Mouse (Mus musculus) neural tube, embryonic 12.5 days (tissue): ENCODE results near the gene 6430550D23Rik. TPM values are rescaled to one million over a fixed set of nuclear protein-coding genes. Genes with fewer than 3 reads are reported as not detected.

Experiments used
- ATAC-seq: fragments of 200-750 bp; cut with Nextera tagmentation; 2 replicates; pipeline ENCODE4 v1.8.0; 2017; ENCODE audit warnings: low read depth, mild to moderate bottlenecking, moderate TSS enrichment, moderate library complexity; ENCODE audit not compliant: low FRiP score
- H3K27ac ChIP-seq: fragments of 300-500 bp; sonication (generic); 2 replicates; pipeline ENCODE4 v1.5.1; 2016
- H3K27me3 ChIP-seq: fragments of 300-500 bp; sonication (generic); replicated peaks from 2 replicates; pipeline ENCODE4 v1.6.1; 2016; ENCODE audit warnings: mild to moderate bottlenecking
- H3K36me3 ChIP-seq: fragments of 300-500 bp; sonication (generic); 2 replicates; pipeline ENCODE4 v1.6.1; 2016; ENCODE audit warnings: mild to moderate bottlenecking
- H3K4me1 ChIP-seq: fragments of 300-500 bp; sonication (generic); 2 replicates; pipeline ENCODE4 v1.6.1; 2016
- H3K4me2 ChIP-seq: fragments of 300-500 bp; sonication (generic); replicated peaks from 2 replicates; pipeline ENCODE4 v1.6.1; 2016; ENCODE audit warnings: mild to moderate bottlenecking
- H3K4me3 ChIP-seq: fragments of 300-500 bp; sonication (generic); 2 replicates; pipeline ENCODE4 v1.5.1; 2016
- H3K9ac ChIP-seq: fragments of 300-500 bp; sonication (generic); 2 replicates; pipeline ENCODE4 v1.6.1; 2016; ENCODE audit warnings: mild to moderate bottlenecking
- H3K9me3 ChIP-seq: fragments of 300-500 bp; sonication (generic); 2 replicates; pipeline ENCODE4 v1.6.1; 2016; ENCODE audit warnings: mild to moderate bottlenecking
- WGBS: fragments of 180-500 bp; shearing (Covaris S2); methylation state at CpG from one replicate; pipeline ENCODE4 v1.1.7; 2016; 5-methylcytosine and 5-hydroxymethylcytosine counted together
- polyA plus RNA-seq: library from polyadenylated mRNA; unstranded; fragments of >200 nt; fragmentation: Nextera tagmentation; extraction: Ambion mirVana; gene quantifications from 2 replicates; pipeline ENCODE4 v1.2.1, GENCODE M21; 2016

The 6430550D23Rik gene
- polyA plus RNA-seq, 1 experiment from 2014 or later = 1.8 TPM

GRCm38 (mm10) chr2:155987131-155987530 is 20.6 kb downstream of the 6430550D23Rik start:
- Histone ChIP-seq H3K9me3 (no peaks in the 10 kb centered on the region), H3K9ac (no peak overlapping the region), H3K27ac (no peak overlapping the region), H3K4me1 (no peaks in the 10 kb centered on the region), H3K36me3 (peaks cover 98% of the 10 kb centered on the region), H3K4me3 (no peak overlapping the region), H3K27me3 (no peaks in the 10 kb centered on the region), H3K4me2 (no peak overlapping the region)
- ATAC-seq = no peak
- 96% methylated on average over 6 of the region's 6 CpGs for WGBS

- Histone ChIP-seq H3K27ac (no peak overlapping the region), H3K27me3 (no peaks in the 10 kb centered on the region), H3K9ac (no peak overlapping the region), H3K4me1 (no peaks in the 10 kb centered on the region), H3K4me3 (no peak overlapping the region), H3K4me2 (no peak overlapping the region), H3K36me3 (peaks cover 96% of the 10 kb centered on the region), H3K9me3 (no peaks in the 10 kb centered on the region)
- 96% methylated on average over 7 of the region's 7 CpGs for WGBS
- ATAC-seq = no peak
Observed at GRCm38 (mm10) chr2:155985776-155986175, 22.0 kb downstream of the 6430550D23Rik start.

- H3K4me3 ChIP-seq = no peak overlapping the region
- no peak overlapping the region for H3K27ac ChIP-seq
- no peaks in the 10 kb centered on the region for H3K9me3 ChIP-seq
- H3K9ac ChIP-seq = no peak overlapping the region
- WGBS = 83% methylated on average over 5 of the region's 5 CpGs
- H3K27me3 ChIP-seq = no peaks in the 10 kb centered on the region
- H3K36me3 ChIP-seq = peaks cover 91% of the 10 kb centered on the region
- no peak for ATAC-seq
- H3K4me2 ChIP-seq = no peak overlapping the region
- no peaks in the 10 kb centered on the region for H3K4me1 ChIP-seq
Observed at GRCm38 (mm10) chr2:155979328-155979991, 28.3 kb downstream of the 6430550D23Rik start.

GRCm38 (mm10) chr2:155974087-155974731 is 33.6 kb downstream of the 6430550D23Rik start:
- Histone ChIP-seq H3K27ac (no peak overlapping the region), H3K9me3 (no peaks in the 10 kb centered on the region), H3K27me3 (no peaks in the 10 kb centered on the region), H3K4me3 (no peak overlapping the region), H3K9ac (no peak overlapping the region), H3K4me2 (no peak overlapping the region), H3K4me1 (no peaks in the 10 kb centered on the region), H3K36me3 (peaks cover 88% of the 10 kb centered on the region)
- WGBS = 90% methylated on average over 14 of the region's 14 CpGs
- no peak for ATAC-seq

- H3K9ac ChIP-seq = no peak overlapping the region
- WGBS = 93% methylated on average over 6 of the region's 6 CpGs
- H3K4me1 ChIP-seq = no peaks in the 10 kb centered on the region
- no peak for ATAC-seq
- H3K4me3 ChIP-seq = no peak overlapping the region
- no peak overlapping the region for H3K27ac ChIP-seq
- H3K36me3 ChIP-seq = peaks cover 90% of the 10 kb centered on the region
- H3K27me3 ChIP-seq = no peaks in the 10 kb centered on the region
- H3K9me3 ChIP-seq = no peaks in the 10 kb centered on the region
- H3K4me2 ChIP-seq = no peak overlapping the region
Observed at GRCm38 (mm10) chr2:155973348-155973747, 34.4 kb downstream of the 6430550D23Rik start.

GRCm38 (mm10) chr2:155962991-155963390 is 44.8 kb downstream of the 6430550D23Rik start:
- Histone ChIP-seq H3K27me3 (no peaks in the 10 kb centered on the region), H3K36me3 (peaks cover 55% of the 10 kb centered on the region), H3K9ac (no peak overlapping the region), H3K4me3 (no peak overlapping the region), H3K4me2 (no peak overlapping the region), H3K9me3 (no peaks in the 10 kb centered on the region), H3K27ac (no peak overlapping the region), H3K4me1 (no peaks in the 10 kb centered on the region)
- 64% methylated on average over 1 of the region's 1 CpGs for WGBS
- ATAC-seq = no peak

- WGBS = 79% methylated on average over 10 of the region's 10 CpGs
Observed at GRCm38 (mm10) chr2:155961862-155962261, 45.9 kb downstream of the 6430550D23Rik start.

GRCm38 (mm10) chr2:155959981-155960380 is 47.8 kb downstream of the 6430550D23Rik start:
- Histone ChIP-seq H3K9me3 (no peaks in the 10 kb centered on the region), H3K4me3 (no peak overlapping the region), H3K9ac (no peak overlapping the region), H3K27me3 (no peaks in the 10 kb centered on the region), H3K36me3 (peaks cover 31% of the 10 kb centered on the region), H3K4me1 (0 out of 2 replicates have a peak, but pooled peaks cover 5% of the 10 kb centered on the region), H3K27ac (no peak overlapping the region), H3K4me2 (no peak overlapping the region)
- ATAC-seq = no peak
- 92% methylated on average over 5 of the region's 5 CpGs for WGBS

More at GRCm38 (mm10) chr2:155961862-155962261, 45.9 kb downstream of the 6430550D23Rik start:
- Histone ChIP-seq H3K4me2 (no peak overlapping the region), H3K9ac (no peak overlapping the region), H3K9me3 (no peaks in the 10 kb centered on the region), H3K36me3 (peaks cover 44% of the 10 kb centered on the region), H3K4me3 (no peak overlapping the region), H3K27me3 (no peaks in the 10 kb centered on the region), H3K4me1 (0 out of 2 replicates have a peak, but pooled peaks cover 5% of the 10 kb centered on the region), H3K27ac (no peak overlapping the region)
- ATAC-seq = no peak

GRCm38 (mm10) chr2:155956134-155957059 is 51.4 kb downstream of the 6430550D23Rik start, which contains the start of gene Cep250:
Cep250 (plus strand) TSS chr2:155956458.
- 0 out of 2 replicates have a peak, but pooled peaks cover 6% of the 10 kb centered on the region for H3K36me3 ChIP-seq
- H3K9ac ChIP-seq = peak within 1 kb of the TSS; percentile 92
- peak within 1 kb of the TSS; percentile 63 for H3K27ac ChIP-seq
- H3K9me3 ChIP-seq = no peaks in the 10 kb centered on the region
- no peaks in the 10 kb centered on the region for H3K27me3 ChIP-seq
- peak within 1 kb of the TSS; percentile 68 for H3K4me2 ChIP-seq
- ATAC-seq = peak; percentile 96
- 0 out of 2 replicates have a peak, but pooled peaks cover 5% of the 10 kb centered on the region for H3K4me1 ChIP-seq
- peak within 1 kb of the TSS; percentile 79 for H3K4me3 ChIP-seq
- WGBS = under 1% methylated on average over 59 of the region's 59 CpGs

- H3K27me3 ChIP-seq = no peaks in the 10 kb centered on the region
- peaks cover 11% of the 10 kb centered on the region; the same call in 1 of the 2 replicates for H3K4me1 ChIP-seq
- ATAC-seq = no peak
- no peak overlapping the region for H3K4me2 ChIP-seq
- no peak overlapping the region for H3K4me3 ChIP-seq
- no peaks in the 10 kb centered on the region for H3K36me3 ChIP-seq
- H3K9me3 ChIP-seq = no peaks in the 10 kb centered on the region
- H3K27ac ChIP-seq = no peak overlapping the region
- H3K9ac ChIP-seq = no peak overlapping the region
Observed at GRCm38 (mm10) chr2:155952006-155952405, 55.8 kb downstream of the 6430550D23Rik start.

GRCm38 (mm10) chr2:155949362-155949761 is 58.4 kb downstream of the 6430550D23Rik start:
- Histone ChIP-seq H3K4me2 (no peak overlapping the region), H3K27me3 (no peaks in the 10 kb centered on the region), H3K9me3 (no peaks in the 10 kb centered on the region), H3K4me1 (peaks cover 20% of the 10 kb centered on the region), H3K27ac (no peak overlapping the region), H3K9ac (no peak overlapping the region), H3K36me3 (no peaks in the 10 kb centered on the region), H3K4me3 (no peak overlapping the region)
- 17% methylated on average over 6 of the region's 6 CpGs for WGBS
- ATAC-seq = peak; percentile 44; the same call in 1 of the 2 replicates
